Mouse (Mus musculus) adrenal gland, postnatal 0 days (tissue): Measurements from ENCODE around the gene Gm13103. TPM values are rescaled to one million over a fixed set of nuclear protein-coding genes. Genes with fewer than 3 reads are reported as not detected.

Experiments used
- polyA plus RNA-seq: library from polyadenylated mRNA; unstranded; fragments of >200 nt; fragmentation: Nextera tagmentation; extraction: Ambion mirVana; gene quantifications from 2 replicates; pipeline ENCODE4 v1.2.1, GENCODE M21; 2015

Gene Gm13103
- polyA plus RNA-seq, result not detected in 2 replicates

GRCm38 (mm10) chr4:143846197-143846596, at the start of gene Gm13103:
Gm13103 (plus strand) TSS chr4:143846497.

GRCm38 (mm10) chr4:143815993-143816392, 30.3 kb upstream of the Gm13103 start, which contains the start of gene Gm13084:
Gm13084 (minus strand) TSS chr4:143816093.

GRCm38 (mm10) chr4:143900280-143900679, 54.0 kb downstream of the Gm13103 start, which contains the start of gene Pramef6:
Pramef6 (minus strand) TSS chr4:143900380.

Other genes with a start within 250 kb of the Gm13103 start
- not detected in 2 replicates for gene Gm13083, start 231.5 kb upstream of the Gm13103 start, polyA plus RNA-seq
- not detected in 2 replicates for gene Gm13088, start 189.3 kb upstream of the Gm13103 start, polyA plus RNA-seq
- gene Gm13089, start 143.8 kb upstream of the Gm13103 start, polyA plus RNA-seq, result not detected in 2 replicates
- gene Gm13078, start 127.0 kb upstream of the Gm13103 start, polyA plus RNA-seq, result not detected in 2 replicates
- not detected in 2 replicates for gene Gm13023, start 57.1 kb upstream of the Gm13103 start, polyA plus RNA-seq
- not detected in 2 replicates for gene Gm13084, start 30.4 kb upstream of the Gm13103 start, polyA plus RNA-seq
- gene Pramef6, start 53.9 kb downstream of the Gm13103 start, polyA plus RNA-seq, result not detected in 2 replicates
- not detected in 2 replicates for gene Pramef25, start 104.5 kb downstream of the Gm13103 start, polyA plus RNA-seq
- gene Gm13101, start 120.5 kb downstream of the Gm13103 start, polyA plus RNA-seq, result not detected in 2 replicates
- not detected in 2 replicates for gene Pramef17, start 147.9 kb downstream of the Gm13103 start, polyA plus RNA-seq
- not detected in 2 replicates for gene Pramel4, start 212.6 kb downstream of the Gm13103 start, polyA plus RNA-seq